Mouse (Mus musculus) kidney, postnatal 10 days (tissue): ENCODE measurements around the gene Sufu.

Experiments
- DNase-seq: peaks from one replicate; pipeline ENCODE4 v3.0.0; 2021; ENCODE audit warnings: mixed read lengths

Gene Sufu

DNA sequence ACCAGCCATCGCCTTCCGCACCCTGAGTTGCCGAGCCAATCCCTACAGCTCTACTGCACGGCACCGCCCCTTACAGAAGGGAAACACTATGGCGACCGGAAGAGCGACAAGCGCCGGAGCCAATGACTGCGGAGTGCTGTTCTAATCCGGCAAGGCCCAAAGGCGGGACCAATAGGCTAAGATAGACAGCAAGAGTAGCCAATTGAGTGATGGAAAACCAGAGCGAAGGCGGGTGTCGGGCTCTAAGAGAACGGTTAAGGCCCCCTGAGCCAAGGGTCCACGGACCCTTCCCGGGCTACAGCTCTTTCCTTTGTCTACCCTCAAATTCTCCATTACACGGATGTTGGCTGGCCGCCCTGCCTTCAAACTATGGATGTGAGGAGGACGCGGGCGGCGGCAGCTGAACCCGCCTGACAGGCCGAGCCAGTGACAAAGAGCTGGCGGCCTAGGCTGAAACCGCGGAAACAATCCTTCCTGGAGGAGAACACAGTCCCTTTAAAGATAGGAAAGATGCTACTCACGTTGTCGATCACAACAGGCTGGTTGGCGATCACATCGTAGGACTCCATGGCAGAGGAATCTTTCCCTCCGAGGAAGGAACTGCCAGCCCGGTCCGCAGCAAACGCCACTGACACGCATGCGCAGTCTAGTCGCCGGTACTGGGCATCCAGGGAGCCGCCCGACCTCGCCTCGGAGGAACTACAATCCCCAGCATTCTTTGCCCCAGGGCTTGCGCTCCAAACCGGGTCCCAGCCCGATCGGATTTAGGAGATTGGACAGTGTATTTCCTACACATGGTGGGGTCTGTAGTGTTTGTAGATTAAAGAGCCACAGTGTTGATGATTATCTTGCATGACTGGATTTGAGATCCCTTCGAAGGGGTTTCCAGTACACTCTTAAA lies 1.3 kb upstream of the Sufu start, which contains the start of gene Actr1a:
TSS of gene Actr1a (minus strand) at position 640 of the 901 bp plus-strand sequence.
- peak; percentile 98 for DNase-seq

DNA sequence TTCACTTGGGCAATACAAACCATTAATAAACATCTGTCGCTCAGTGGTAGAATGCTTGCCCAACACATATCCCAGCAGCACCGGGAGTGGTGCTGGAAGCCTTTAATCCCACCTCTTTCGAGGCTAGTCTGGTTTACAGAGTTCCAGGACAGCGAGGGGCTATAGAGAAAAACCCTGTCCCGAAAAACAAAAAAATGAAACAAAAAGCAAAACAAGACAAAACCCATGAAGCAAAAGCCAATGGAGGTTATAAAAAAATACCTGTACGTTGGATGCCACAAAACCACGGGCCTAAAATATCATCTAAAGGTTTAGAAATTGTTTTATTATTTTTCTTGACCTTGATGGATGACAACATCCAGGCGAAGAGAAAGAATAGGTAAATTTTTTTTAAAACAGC lies 587 bp upstream of the Sufu start:
- no peak for DNase-seq

DNA sequence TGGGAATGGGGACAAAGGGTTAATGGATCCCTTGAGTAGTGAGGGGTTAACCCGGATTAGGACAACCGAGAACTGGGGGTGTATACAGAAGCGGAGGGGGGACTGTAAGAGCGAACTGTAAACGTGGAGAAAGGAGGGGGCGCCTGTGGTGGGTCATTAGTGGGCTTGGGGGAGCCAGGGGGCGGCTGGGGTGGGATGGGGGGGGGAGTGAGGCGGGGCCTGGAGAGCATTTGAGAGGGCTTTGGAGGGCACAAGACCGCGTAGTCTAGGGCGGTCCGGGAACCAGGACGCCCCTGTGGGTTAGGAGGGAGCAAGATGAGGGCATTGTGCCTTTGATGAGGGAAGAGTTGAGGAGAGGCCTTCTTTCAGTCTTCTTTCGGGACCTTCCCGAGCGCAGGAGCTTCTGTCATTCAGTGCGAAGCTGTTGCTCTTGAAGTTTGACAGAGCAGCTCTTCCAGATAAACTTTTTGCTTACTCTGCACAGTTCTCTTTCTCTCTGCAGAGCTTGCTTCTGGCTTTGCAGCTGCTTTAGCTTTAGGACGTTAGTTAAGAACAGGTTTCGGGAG lies 823 bp downstream of the Sufu start:
- peak; percentile 48 for DNase-seq

DNA sequence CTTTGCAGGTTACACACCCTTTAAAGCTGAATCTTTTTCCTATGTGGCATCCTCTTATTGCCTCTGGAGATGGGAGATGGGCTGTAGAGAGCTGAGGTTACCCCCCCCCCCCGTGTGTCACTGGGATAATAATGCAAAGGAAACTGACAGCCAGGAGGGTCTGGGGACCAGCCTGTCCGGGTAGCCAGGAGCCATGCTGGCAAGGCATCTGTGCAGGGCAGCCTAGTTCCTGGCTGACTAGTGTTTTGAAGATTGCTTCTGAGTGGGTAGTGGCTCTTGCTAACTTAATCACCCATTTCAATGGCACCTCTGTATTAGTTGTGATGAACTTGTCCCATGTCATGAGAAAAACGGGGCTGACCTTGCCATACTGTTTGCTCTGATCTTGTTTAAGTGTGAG lies 1.7 kb downstream of the Sufu start:
- no peak for DNase-seq

DNA sequence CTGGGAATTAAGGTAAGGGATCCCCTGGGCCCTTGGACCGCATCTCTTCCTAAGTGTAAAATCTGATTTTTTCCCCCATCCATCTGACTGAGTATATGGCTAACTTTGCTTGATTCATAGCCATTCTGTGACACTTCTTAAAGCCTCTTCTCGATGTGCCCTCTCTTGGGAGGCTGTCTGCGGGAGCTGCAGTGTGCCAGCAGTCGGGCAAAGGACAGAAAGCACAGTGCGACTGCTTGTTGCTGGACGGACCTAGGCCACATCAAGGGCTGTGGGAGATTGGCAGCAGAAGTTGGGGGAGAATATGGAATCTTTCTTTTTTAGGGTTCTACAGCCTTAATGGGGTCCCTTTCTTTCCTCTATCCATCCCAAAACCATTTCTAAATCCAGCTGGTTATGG lies 2.7 kb downstream of the Sufu start:
- no peak for DNase-seq

DNA sequence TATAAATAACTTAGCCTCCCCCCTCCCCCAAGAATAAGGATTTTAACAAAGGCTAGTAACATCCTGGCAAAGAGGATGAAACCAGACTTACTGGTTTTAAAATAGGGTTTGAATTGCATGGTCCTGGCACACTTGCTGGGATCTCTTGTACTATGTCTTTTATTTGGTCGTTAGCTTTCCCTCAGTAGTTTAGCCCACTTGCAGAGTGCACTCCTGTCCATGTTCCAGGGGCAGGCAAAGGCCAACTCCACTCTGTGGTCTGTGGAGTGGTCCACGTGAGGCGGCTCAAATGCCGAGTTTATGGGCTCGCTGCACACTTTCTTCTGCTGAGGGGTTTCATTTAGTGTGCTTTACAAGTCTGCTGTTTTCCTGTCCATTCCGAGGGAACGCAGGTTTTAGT lies 3.2 kb downstream of the Sufu start:
- DNase-seq: no peak

DNA sequence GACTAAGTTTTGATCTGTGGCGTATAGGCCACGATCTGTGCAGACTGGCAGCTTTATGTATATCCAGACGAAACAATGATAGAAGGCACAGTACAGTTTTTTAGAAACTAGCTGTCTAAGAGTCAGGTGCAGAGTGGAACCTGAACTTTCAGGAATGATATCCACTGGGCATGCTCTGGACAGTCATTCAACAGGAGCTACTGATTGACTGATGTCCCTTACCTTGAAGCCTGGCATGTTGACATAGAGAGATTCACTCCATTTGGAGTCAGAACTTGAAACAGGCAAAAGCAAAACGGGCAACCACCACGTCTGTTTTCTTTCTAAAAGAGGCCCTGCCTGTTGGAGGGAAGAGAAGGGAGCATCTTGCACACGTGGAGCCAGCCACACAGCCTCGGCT lies 3.9 kb downstream of the Sufu start:
- no peak for DNase-seq

DNA sequence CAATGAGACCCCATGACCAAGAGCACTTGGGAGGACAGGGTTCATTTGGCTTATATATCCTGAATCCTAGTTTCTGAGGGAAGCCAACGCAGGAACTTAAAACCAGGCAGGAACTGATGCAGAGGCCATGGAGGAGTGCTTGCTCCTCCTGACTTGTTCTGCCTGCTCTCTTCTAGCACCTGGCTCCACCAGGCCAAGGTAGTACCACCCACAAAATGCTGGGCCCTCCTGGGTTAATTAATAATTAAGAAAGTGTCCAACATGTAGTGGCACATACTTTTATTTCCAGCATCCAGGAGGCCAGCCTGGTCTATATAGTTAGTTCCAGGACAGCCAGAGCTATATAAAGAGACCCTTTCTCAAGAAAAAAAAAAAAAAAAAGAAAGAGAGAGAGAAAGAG lies 7.3 kb downstream of the Sufu start:
- no peak for DNase-seq

DNA sequence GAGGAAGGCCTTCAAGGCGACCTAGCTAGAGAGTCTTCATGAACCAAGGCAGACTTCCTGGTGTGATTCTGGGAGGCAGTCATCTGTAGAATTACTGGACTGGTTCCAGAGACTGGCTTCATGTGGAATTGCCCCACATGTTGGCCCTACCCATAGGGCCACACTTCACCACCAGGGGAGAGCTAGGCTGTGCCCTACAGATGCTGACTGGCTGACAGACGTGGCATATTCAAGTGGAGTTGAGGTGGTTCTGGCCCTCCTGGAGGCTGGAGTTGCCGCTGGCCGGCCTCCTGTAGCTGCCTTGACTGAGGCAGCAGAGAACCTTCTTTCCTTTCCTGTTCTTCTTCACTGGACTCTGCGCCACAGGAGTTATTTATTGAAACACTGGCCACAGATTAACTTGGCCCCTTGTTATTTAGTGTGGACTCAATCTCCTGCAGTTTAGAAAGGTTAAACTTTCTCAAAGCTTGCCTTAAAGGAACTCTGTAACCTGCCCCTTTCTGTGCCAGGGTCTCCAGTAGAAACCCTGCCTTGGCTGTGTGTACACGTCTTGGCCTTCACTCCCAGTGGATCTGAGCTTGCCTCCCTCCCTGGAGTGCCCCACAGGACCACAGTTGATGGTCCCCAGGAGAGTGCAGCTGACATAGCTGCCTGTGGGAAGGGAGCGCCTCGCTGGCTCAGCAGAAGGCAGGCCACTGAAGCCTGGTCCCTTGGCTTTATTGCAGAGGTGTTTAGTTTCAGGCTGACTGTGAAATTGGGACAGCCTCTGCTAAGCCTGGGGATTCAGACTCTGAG lies 10.1 kb downstream of the Sufu start:
- DNase-seq: peak; percentile 76

DNA sequence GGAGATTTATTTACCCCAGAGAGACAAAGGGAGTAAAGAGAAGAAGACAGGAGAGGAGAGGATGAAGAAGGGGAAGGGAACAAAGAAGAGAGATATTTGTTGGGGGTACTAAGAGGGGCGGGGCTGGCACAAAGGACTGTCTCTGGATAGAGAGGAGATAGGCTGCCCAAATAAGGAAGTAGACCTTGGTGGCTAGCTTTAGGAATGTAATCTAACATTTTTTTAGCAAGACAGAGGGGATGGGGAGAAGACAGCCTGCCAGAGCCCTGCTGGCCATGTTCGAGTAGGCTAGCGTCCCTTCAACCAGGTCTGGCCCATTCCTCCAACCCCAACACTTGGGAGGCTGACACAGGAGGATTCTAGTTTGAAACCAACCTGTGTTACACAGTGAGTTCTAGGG lies 12.8 kb downstream of the Sufu start:
- DNase-seq: no peak

DNA sequence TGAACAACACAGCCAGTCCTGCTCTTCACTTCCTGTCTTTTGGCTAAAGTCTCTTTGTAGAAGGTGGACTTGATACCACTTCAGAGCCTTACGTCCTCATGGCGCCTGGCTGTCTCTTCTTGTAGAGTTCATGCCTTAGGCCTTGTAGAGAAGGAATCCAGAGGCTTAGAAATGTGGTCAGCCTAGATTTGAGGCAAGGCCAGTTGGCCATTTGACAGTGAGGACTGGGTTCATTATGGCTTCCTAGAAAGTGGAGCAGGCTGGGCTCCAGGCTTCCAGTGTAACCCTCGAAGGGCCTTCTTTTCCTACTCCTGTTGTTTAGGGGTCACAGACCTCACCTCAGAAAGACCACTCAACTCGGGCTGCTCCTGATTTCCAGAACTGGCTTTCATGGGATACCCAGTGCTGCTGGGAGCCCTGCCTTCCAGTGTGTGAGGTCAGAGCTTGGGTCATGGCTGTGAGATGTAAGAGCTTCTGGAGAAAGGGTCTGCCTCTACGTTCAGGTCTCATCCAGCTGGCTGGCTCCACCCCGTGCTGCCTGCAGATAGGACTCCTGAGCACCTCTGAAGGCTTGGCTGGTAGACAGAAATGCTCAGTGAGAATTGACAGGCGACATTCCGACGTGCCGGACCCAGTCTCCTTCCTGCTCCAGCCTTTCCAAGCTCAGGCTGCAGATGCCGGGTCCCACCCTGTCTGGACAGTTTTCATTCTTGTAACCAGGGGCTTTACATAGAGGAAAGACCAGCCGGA lies 15.5 kb downstream of the Sufu start:
- DNase-seq: no peak

DNA sequence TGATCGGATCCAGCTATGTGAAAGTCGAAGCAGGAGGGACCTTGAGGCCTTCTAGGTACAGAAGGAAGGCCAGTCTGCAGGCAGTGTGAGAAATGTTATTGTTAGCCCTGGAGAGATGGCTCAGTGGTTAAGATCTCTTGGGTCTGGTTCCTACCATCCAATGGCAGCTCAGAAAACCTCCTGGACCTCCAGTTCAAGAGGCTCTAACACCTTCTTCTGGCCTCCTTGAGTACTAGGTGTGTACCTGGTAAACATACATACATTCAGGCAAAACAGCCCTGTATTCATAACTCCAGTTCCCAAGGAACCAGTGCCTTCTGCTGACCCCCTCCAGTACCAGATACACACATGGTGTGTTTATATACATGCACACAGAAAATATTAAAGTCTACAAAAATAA lies 17.3 kb downstream of the Sufu start:
- DNase-seq: no peak

DNA sequence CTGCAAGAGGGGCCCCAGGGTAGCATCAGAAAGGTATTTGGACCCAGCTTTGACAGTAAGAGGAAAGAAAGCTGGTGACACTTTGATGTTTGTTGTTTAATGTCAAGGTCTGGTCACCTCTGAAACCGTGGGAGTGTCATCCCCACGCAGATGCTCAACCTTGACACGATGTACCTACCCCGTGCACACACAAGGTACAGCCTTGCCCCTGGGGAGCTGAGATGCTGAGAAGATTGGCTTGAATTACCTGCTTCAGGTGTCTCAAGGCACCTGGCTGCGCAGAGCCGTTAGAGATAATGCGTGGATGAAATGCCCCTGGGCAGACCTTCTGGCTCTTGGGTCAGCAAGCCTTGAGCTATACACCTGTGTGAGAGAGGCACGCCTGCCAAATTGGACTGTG lies 17.8 kb downstream of the Sufu start:
- DNase-seq: no peak

DNA sequence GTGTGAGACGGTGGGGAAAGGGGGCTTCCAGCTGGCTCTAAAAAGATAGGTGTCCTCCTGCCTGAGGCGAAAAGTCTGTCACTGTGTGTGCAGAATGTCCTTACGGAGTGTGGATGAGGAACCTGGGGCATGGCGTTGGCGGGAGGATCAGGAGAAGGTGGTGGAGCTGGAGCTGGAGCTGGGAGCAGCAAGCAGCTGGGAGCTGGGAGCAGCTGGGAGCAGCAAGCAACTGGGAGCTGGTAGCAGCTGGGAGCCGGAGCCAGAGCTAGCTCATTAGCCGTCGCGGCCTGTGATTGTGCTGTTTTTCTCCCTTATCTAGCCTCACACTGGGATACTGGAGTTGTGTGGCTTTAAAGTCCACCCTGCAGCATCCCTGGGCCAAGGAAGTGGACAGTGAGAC lies 19.6 kb downstream of the Sufu start:
- peak; percentile 55 for DNase-seq

DNA sequence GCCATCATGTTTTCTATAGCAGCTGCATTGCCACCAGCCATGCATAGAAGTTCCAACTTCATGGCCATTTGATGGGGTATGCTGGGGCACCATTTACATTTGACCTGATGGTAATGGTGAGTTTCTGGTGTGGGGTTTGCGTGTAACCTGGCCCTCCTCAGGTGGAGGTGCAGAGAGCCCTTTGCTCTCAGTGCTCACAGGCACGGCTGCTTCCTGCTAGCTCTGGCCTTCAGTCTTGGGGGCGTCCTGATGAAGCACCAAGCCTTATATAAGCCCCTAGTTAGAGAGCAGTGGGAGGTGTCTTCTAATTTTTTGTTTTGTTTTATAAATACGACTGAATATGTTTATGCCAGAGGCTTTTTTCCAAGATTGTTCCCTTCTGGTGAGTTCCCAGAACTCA lies 21.4 kb downstream of the Sufu start:
- DNase-seq: no peak

DNA sequence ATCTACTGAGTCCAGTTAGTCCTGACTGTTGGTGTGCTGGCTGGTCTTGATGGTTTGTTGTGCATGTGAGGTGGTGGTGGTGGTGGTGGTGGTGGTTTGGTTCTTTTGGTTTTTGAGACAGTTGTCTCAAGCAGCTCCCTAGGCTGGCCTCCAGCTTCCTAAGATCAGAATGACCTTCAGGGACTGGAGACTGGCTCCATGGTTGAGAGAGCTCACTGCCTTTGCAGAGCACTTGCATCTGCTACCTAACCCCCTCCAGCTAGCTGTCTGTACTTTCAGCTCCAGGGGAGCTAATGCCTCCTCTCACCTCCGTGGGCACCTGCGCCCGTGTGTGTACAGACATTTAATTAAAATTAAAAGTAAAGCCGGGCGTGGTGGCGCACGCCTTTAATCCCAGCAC lies 23.7 kb downstream of the Sufu start:
- no peak for DNase-seq

DNA sequence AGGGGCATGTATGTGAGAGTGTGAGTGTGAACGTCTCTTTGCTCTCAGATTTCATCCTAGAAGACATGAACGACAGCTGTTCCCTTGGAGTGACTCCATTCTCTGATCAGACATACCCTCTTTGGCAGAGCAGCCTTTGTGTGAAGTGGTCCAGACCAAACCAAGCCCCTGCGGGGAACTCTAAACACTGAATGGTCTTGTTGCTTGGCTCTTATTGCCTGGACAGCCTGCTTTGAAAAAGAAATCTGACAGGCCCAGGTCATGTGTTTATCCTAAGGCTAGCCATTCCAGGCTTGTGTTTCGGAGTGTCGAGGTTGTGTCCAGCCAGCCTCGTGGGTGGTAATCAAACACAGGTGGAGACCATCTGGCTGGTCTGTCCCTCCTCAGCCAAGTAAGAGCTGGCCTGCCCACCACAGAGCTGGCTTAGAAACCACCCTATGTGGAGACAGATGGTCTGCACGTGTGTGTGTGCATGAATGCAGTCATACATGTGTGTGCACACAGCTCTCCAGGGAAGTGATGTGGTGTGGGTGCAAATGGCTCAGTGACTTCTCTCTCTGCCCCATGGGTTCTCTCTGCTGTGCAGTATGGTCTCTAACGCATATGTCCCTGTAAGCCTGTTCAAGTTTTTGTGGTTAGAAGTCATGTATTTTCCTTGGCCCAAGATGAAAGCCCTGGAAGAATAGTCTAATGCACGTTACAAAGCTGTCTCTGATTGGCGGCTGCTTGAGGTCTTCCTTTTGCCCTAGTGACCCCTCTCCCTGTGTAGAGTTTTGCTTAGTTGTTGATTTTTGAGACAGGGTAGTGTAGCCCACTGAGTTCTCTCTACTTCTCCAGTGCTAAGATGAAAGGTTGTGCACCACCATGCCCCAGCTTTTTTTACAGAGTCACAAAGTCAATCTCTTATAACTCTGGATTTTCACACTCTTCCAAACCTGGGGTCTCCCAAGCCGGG lies 26.0 kb downstream of the Sufu start:
- DNase-seq: no peak

DNA sequence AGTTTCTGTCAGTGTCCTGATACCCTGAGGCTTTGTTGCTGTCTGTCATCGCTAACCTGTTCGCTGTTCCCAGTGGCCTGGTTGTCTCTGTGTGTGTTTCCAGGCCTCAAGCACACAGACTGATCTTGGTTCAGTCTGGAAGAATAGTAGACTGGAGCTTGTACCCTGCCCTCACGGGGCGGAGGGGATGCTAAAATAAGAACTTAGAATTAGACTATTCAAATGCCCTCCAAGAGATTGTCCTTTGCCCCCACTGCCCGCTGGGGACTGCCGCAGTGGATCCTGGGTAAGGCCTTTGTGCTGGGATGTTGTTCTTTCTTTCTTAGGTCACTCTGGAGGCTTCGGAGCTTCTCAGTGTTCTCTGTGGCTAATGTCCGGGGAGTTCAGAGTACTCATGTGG lies 28.6 kb downstream of the Sufu start:
- peak; percentile 73 for DNase-seq

DNA sequence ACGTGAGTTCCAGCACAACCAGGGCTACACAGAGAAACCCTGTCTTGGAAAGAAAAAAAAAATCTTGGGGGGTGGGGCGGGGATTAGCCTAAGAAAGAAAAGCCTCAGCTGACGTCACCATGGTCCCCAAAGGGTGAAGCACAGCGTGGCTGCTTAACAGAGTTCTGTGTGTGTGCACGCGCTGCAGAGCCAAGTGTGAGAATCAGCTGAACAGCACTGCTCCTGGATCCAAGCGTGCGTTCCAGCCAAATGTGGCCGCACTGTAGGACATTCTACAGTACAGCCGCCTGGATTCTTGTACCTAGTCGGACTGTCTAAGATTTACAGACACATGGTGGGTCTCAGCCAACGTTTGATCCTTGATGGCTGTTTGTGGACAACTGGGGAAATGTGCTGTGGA lies 29.8 kb downstream of the Sufu start:
- no peak for DNase-seq

DNA sequence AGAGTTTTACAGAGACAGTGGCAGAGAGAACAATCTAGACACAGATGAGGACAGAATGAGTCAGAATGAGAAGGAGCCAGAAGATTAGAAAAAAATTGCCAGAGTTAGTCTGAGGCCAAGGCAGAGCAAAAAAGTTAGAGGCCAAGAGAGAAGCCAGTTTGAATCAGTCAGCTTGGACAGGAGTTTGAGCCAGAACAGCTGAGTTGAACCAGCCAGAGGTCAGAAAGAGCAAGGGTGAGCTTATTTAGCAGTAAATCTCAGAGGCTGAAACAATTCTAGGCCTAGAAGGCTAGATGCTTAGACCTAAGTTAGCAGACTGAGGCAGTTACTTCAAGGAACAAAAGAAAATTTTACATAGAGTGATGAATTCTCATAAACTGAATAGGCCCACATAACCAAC lies 32.6 kb downstream of the Sufu start:
- no peak for DNase-seq

DNA sequence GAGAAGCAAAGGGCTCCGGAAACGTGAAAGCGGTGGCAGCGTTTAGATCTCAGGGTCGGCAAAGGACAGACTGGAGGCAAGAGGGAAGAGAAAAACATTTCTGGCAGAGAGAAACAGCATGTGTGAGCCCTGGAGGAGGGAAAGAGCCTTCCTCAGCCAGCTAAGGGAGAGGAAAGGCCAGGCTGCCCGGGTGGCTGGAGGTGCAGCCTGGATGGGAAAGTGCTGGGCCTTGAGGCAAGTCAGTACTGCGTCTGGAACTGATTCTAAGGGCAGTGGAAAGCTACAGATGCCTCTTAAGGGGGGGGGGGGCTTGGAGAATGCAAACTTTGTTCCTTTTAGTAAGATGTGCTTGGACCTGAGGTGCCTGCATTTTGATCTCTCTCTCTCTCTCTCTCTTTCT lies 37.0 kb downstream of the Sufu start:
- no peak for DNase-seq

DNA sequence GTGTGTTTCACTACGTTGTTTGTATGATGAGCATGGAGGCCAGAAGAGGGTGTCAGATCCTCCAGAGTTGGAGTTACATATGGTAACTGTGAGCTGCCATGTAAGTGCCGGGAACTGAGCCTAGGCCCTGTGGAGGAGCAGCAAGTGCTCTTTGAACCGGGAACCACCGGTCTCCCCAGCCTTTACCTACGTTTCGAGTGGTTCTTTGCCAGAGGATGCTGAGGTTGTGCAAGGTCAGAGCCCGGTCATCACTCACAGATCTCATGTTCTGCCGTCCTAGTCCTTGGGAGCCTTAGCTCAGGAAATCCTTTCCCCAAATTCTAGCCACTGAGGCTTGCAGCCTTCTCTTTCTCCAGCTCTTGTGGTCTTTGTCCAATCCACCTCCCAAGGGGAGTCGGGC lies 37.5 kb downstream of the Sufu start:
- DNase-seq: no peak
